Mouse (Mus musculus) intestine, embryonic 14.5 days (tissue): ENCODE measurements at regions not wholly inside any gene's neighbourhood (a gene's known extent, or its start where the extent isn't known, plus 50 kb on each side); places are given as distances from the start of the nearest gene placed in this dataset.
A peak's percentile ranks its signal among the peaks of the same experiment; 100 is the strongest.
"Not testable (repeated sequence)": the region's sequence is repeated elsewhere in the genome, so short reads cannot be mapped to it uniquely, and the experiment has no call there.

Experiments used
- ATAC-seq: fragments of 200-750 bp; cut with Nextera tagmentation; replicated peaks from 2 replicates; pipeline ENCODE4 v1.8.0; 2017; ENCODE audit warnings: low read depth, moderate number of reproducible peaks, moderate TSS enrichment, moderate library complexity; ENCODE audit not compliant: low FRiP score, low TSS enrichment
- DNase-seq: peaks from one replicate; pipeline ENCODE4 v3.0.0-alpha.2; 2018; ENCODE audit warnings: low spot score
- H3K27ac ChIP-seq: fragments of 300-500 bp; sonication (generic); 2 replicates; pipeline ENCODE4 v1.5.1; 2014; ENCODE audit warnings: low read depth, mild to moderate bottlenecking, control low read depth
- H3K27me3 ChIP-seq: fragments of 300-500 bp; sonication (generic); replicated peaks from 2 replicates; pipeline ENCODE4 v1.6.1; 2014; ENCODE audit warnings: low read length, control low read depth; ENCODE audit not compliant: control insufficient read depth, insufficient read depth
- H3K36me3 ChIP-seq: fragments of 300-500 bp; sonication (generic); 2 replicates; pipeline ENCODE4 v1.6.1; 2014; ENCODE audit warnings: low read length, control low read depth; ENCODE audit not compliant: control insufficient read depth, insufficient read depth
- H3K4me1 ChIP-seq: fragments of 300-500 bp; sonication (generic); replicated peaks from 2 replicates; pipeline ENCODE4 v1.6.1; 2014; ENCODE audit warnings: low read length, control low read depth, mixed read lengths; ENCODE audit not compliant: control insufficient read depth, insufficient read depth
- H3K4me2 ChIP-seq: fragments of 300-500 bp; sonication (generic); 2 replicates; pipeline ENCODE4 v1.6.1; 2014; ENCODE audit warnings: low read length
- H3K4me3 ChIP-seq: fragments of 300-500 bp; sonication (generic); 2 replicates; pipeline ENCODE4 v1.5.1; 2014; ENCODE audit warnings: low read depth, low read length, control low read depth, mixed read lengths
- H3K9ac ChIP-seq: fragments of 300-500 bp; sonication (generic); 2 replicates; pipeline ENCODE4 v1.6.1; 2014; ENCODE audit warnings: mild to moderate bottlenecking, low read length
- H3K9me3 ChIP-seq: fragments of 300-500 bp; sonication (generic); 2 replicates; pipeline ENCODE4 v1.6.1; 2016; ENCODE audit warnings: low read length, control low read depth; ENCODE audit not compliant: control insufficient read depth
- WGBS: fragments of 180-500 bp; shearing (Covaris S2); extraction: QIAGEN DNeasy Blood & Tissue Kit; methylation state at CpG from one replicate; pipeline ENCODE4 v1.1.7; 2014; 5-methylcytosine and 5-hydroxymethylcytosine counted together

DNA sequence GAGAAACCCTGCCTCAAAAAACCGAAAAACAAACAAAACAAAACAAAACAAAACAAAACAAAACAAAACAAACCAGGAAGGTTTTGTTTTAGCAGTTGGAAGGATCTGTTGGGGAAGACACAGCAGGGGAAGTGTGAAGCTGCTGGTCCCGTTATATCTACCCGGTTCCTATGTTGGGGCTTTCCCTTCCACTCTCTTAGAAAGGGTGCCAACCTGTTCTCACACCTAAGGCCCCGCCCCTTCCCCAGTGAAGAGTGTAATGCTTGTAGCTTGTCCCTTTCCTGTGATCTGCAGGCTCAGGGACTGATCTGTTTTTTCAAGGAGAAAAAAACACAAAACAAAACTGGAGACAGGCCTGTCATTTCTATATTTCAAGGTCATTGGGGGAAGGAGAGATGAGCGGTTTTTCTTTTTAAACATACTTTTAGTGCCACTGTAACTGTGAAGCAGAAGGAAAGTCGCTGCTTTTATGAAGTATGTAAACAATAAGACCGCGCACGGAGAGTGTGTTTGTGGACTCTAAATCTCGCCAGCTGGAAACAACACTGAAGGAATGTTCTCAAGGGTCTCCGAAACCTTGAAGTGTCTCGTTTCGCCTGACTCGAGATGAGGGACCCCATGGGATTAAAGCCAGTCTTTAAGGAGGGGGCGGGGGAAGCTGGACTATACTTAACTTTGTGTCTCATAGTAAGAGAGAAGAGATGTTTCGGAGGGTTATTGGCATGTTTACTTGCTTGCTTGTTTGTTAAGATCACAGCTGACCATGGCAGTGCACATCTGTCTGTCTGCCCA lies 256.1 kb downstream of the Prex1 start:
- H3K4me2 ChIP-seq, result no peak overlapping the region
- H3K9me3 ChIP-seq, result no peaks in the 10 kb centered on the region
- H3K36me3 ChIP-seq, result no peaks in the 10 kb centered on the region
- ATAC-seq, result no peak
- H3K4me3 ChIP-seq, result no peak overlapping the region
- no peaks in the 10 kb centered on the region for H3K27me3 ChIP-seq
- WGBS, result 39% methylated on average over 16 of the region's 16 CpGs
- H3K27ac ChIP-seq, result peak overlapping the region; percentile 57
- H3K4me1 ChIP-seq, result peaks cover 11% of the 10 kb centered on the region; the same call in 1 of the 2 replicates
- no peak for DNase-seq
- no peak overlapping the region for H3K9ac ChIP-seq

- peak; percentile 16; the same call in 1 of the 2 replicates for ATAC-seq
- not testable (repeated sequence) for H3K4me3 ChIP-seq, H3K36me3 ChIP-seq, H3K4me1 ChIP-seq, H3K9ac ChIP-seq, DNase-seq, H3K9me3 ChIP-seq, H3K4me2 ChIP-seq, H3K27me3 ChIP-seq
- H3K27ac ChIP-seq, result peak overlapping the region; percentile 65
- 31% methylated on average over 2 of the region's 7 CpGs for WGBS
Measured at GRCm38 (mm10) chr2:166454160-166454888, 259.3 kb downstream of the Prex1 start.

GRCm38 (mm10) chr2:166450964-166451363 lies 262.7 kb downstream of the Prex1 start:
- no peak overlapping the region for H3K9ac ChIP-seq
- 75% methylated on average over 7 of the region's 7 CpGs for WGBS
- H3K9me3 ChIP-seq, result no peaks in the 10 kb centered on the region
- no peak overlapping the region for H3K4me2 ChIP-seq
- no peaks in the 10 kb centered on the region for H3K27me3 ChIP-seq
- DNase-seq, result no peak
- no peaks in the 10 kb centered on the region for H3K36me3 ChIP-seq
- no peak overlapping the region for H3K27ac ChIP-seq
- no peak overlapping the region for H3K4me3 ChIP-seq
- no peak for ATAC-seq
- peaks cover 11% of the 10 kb centered on the region; the same call in 1 of the 2 replicates for H3K4me1 ChIP-seq

- Histone ChIP-seq H3K9ac (no peak overlapping the region), H3K4me2 (no peak overlapping the region), H3K27me3 (no peaks in the 10 kb centered on the region), H3K4me1 (peaks cover 11% of the 10 kb centered on the region; the same call in 1 of the 2 replicates), H3K4me3 (no peak overlapping the region), H3K27ac (no peak overlapping the region), H3K36me3 (no peaks in the 10 kb centered on the region), H3K9me3 (no peaks in the 10 kb centered on the region)
- ATAC-seq (no peak), DNase-seq (no peak)
- WGBS, result 66% methylated on average over 10 of the region's 10 CpGs
Measured at GRCm38 (mm10) chr2:166450380-166450779, 263.3 kb downstream of the Prex1 start.

- ATAC-seq, result no peak
- 56% methylated on average over 13 of the region's 13 CpGs for WGBS
Measured at GRCm38 (mm10) chr2:166448724-166449123, 264.9 kb downstream of the Prex1 start.

GRCm38 (mm10) chr2:166448161-166448560 lies 265.5 kb downstream of the Prex1 start:
- ATAC-seq, result no peak
- Histone ChIP-seq H3K9me3 (no peaks in the 10 kb centered on the region), H3K9ac (no peak overlapping the region), H3K4me3 (no peak overlapping the region), H3K4me2 (no peak overlapping the region), H3K27me3 (no peaks in the 10 kb centered on the region), H3K27ac (no peak overlapping the region), H3K4me1 (peaks cover 8% of the 10 kb centered on the region; the same call in 1 of the 2 replicates), H3K36me3 (no peaks in the 10 kb centered on the region)
- WGBS, result 44% methylated on average over 11 of the region's 11 CpGs
- no peak for DNase-seq

More at GRCm38 (mm10) chr2:166448724-166449123, 264.9 kb downstream of the Prex1 start:
- Histone ChIP-seq H3K27me3 (no peaks in the 10 kb centered on the region), H3K36me3 (no peaks in the 10 kb centered on the region), H3K9me3 (no peaks in the 10 kb centered on the region), H3K27ac (no peak overlapping the region), H3K4me3 (no peak overlapping the region), H3K4me1 (peaks cover 8% of the 10 kb centered on the region; the same call in 1 of the 2 replicates), H3K4me2 (no peak overlapping the region), H3K9ac (no peak overlapping the region)
- DNase-seq, result no peak

GRCm38 (mm10) chr2:166446536-166446935 lies 267.1 kb downstream of the Prex1 start:
- no peak overlapping the region for H3K4me3 ChIP-seq
- H3K4me1 ChIP-seq, result peaks cover 8% of the 10 kb centered on the region; the same call in 1 of the 2 replicates
- DNase-seq, result no peak
- ATAC-seq, result no peak
- no peak overlapping the region for H3K9ac ChIP-seq
- H3K9me3 ChIP-seq, result no peaks in the 10 kb centered on the region
- H3K4me2 ChIP-seq, result no peak overlapping the region
- WGBS, result 89% methylated on average over 3 of the region's 3 CpGs
- H3K27ac ChIP-seq, result no peak overlapping the region
- no peaks in the 10 kb centered on the region for H3K36me3 ChIP-seq
- H3K27me3 ChIP-seq, result no peaks in the 10 kb centered on the region

DNA sequence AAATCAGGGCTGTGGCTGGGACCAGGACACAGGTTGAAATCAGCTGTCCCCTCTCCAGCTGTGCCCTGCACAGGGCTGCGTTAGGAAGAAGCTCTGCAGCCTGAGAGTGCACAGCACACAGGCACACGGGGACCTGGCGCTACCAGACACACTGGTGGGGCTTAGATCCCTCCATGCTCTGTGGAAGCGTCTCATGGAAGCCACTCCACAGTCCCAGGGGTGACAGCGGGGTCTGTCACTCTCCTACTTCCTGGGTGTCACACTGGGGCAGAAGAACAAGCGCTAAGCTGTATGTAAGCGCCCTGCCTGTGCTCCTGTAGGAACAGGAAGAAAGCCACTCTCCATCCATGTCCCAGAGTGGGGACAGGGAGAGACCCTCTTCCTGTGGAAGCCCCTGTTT lies 267.8 kb downstream of the Prex1 start:
- DNase-seq, H3K4me1 ChIP-seq, H3K9ac ChIP-seq, H3K27me3 ChIP-seq, H3K4me2 ChIP-seq, H3K9me3 ChIP-seq, H3K27ac ChIP-seq, H3K4me3 ChIP-seq, H3K36me3 ChIP-seq, ATAC-seq: not testable (repeated sequence)
- 64% methylated on average over 6 of the region's 7 CpGs for WGBS
